Mouse (Mus musculus) lung, postnatal 0 days (tissue): Measurements from ENCODE around the gene Batf. TPM values are rescaled to one million over a fixed set of nuclear protein-coding genes. Genes with fewer than 3 reads are reported as not detected.
A peak's percentile ranks its signal among the peaks of the same experiment; 100 is the strongest.

Experiments used
- ATAC-seq: fragments of 200-750 bp; cut with Nextera tagmentation; 2 replicates; pipeline ENCODE4 v1.8.0; 2017; ENCODE audit warnings: moderate library complexity
- DNase-seq: peaks from one replicate; pipeline ENCODE4 v3.0.0-alpha.2; 2016; ENCODE audit warnings: low spot score
- H3K27ac ChIP-seq: fragments of 300-500 bp; sonication (generic); 2 replicates; pipeline ENCODE4 v1.5.1; 2014; ENCODE audit warnings: antibody characterized with exemption, mild to moderate bottlenecking, low read length, mixed read lengths
- H3K27me3 ChIP-seq: fragments of 300-500 bp; sonication (generic); replicated peaks from 2 replicates; pipeline ENCODE4 v1.6.1; 2014; ENCODE audit warnings: low read length, mixed read lengths; ENCODE audit not compliant: insufficient read depth
- H3K36me3 ChIP-seq: fragments of 300-500 bp; sonication (generic); 2 replicates; pipeline ENCODE4 v1.6.1; 2014; ENCODE audit warnings: low read length, mixed read lengths; ENCODE audit not compliant: insufficient read depth
- H3K4me1 ChIP-seq: fragments of 300-500 bp; sonication (generic); 2 replicates; pipeline ENCODE4 v1.6.1; 2014; ENCODE audit warnings: antibody characterized with exemption, low read depth, low read length, mixed read lengths; ENCODE audit not compliant: insufficient read depth
- H3K4me2 ChIP-seq: fragments of 300-500 bp; sonication (generic); replicated peaks from 2 replicates; pipeline ENCODE4 v1.6.1; 2014; ENCODE audit warnings: low read depth, mild to moderate bottlenecking, low read length, moderate library complexity, mixed read lengths
- H3K4me3 ChIP-seq: fragments of 300-500 bp; sonication (generic); 2 replicates; pipeline ENCODE4 v1.5.1; 2014; ENCODE audit warnings: low read depth, low read length
- H3K9ac ChIP-seq: fragments of 300-500 bp; sonication (generic); replicated peaks from 2 replicates; pipeline ENCODE4 v1.6.1; 2014; ENCODE audit warnings: low read depth, mild to moderate bottlenecking
- H3K9me3 ChIP-seq: fragments of 300-500 bp; sonication (generic); 2 replicates; pipeline ENCODE4 v1.6.1; 2016; ENCODE audit warnings: low read length, mixed read lengths
- CTCF ChIP-seq: IDR thresholded peaks from 2 replicates; pipeline ENCODE4 v1.5.1; 2016; ENCODE audit warnings: antibody characterized with exemption, mild to moderate bottlenecking
- EP300 ChIP-seq: IDR thresholded peaks from 2 replicates; pipeline ENCODE4 v1.6.1; 2016; ENCODE audit warnings: antibody characterized with exemption, mild to moderate bottlenecking, control low read depth
- WGBS: fragments of 180-500 bp; shearing (Covaris S2); extraction: QIAGEN DNeasy Blood & Tissue Kit; methylation state at CpG from one replicate; pipeline ENCODE4 v1.1.7; 2014; 5-methylcytosine and 5-hydroxymethylcytosine counted together
- polyA plus RNA-seq: library from polyadenylated mRNA; unstranded; fragments of >200 nt; fragmentation: Nextera tagmentation; extraction: Ambion mirVana; gene quantifications from 2 replicates; pipeline ENCODE4 v1.2.1, GENCODE M21; 2015

Batf gene
- 27.9 and 28.6 TPM in 2 replicates for polyA plus RNA-seq

GRCm38 (mm10) chr12:85686466-85687216 lies at the start of gene Batf:
Batf (plus strand) TSS chr12:85686669.
- Histone ChIP-seq H3K4me1 (no peaks in the 10 kb centered on the region; the same call in 1 of the 2 replicates), H3K27me3 (no peaks in the 10 kb centered on the region), H3K9me3 (no peaks in the 10 kb centered on the region), H3K36me3 (no peaks in the 10 kb centered on the region), H3K27ac (peak within 1 kb of the TSS; percentile 2), H3K4me2 (peak within 1 kb of the TSS; percentile 52), H3K9ac (peak within 1 kb of the TSS; percentile 23; the same call in 1 of the 2 replicates), H3K4me3 (peak within 1 kb of the TSS; percentile 21; the same call in 1 of the 2 replicates)
- ATAC-seq (no peak), DNase-seq (peak; percentile 44)
- 24% methylated on average over 21 of the region's 22 CpGs for WGBS
- TF ChIP-seq EP300 (no peak), CTCF (no peak)

DNA sequence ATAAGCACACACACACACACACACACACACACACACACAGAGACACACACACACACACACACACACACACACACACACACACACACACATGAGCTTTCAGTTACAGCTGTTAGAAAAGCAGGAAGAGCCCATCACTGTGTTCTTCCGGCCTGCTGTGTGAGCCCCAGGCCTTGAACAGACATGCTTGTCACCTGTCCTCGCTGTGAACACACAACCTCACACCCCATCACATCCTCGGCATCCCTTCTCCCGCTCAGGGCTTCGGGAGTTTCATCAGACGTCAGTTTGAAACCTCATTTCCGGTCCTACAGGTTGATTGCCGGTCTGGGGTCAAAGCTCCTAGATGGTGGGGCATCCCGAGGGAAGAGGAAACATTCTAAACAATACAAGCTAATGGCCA lies 48.5 kb upstream of the Batf start:
- Histone ChIP-seq H3K4me1 (peaks cover 30% of the 10 kb centered on the region), H3K4me3 (no peak overlapping the region), H3K27me3 (no peaks in the 10 kb centered on the region), H3K27ac (no peak overlapping the region), H3K9me3 (no peaks in the 10 kb centered on the region), H3K4me2 (no peak overlapping the region), H3K9ac (no peak overlapping the region), H3K36me3 (peaks cover 18% of the 10 kb centered on the region; the same call in 1 of the 2 replicates)
- no peak for TF ChIP-seq CTCF
- TF ChIP-seq EP300: no peak
- no peak for DNase-seq
- no peak for ATAC-seq
- 60% methylated on average over 9 of the region's 9 CpGs for WGBS

GRCm38 (mm10) chr12:85638541-85639325 lies 47.7 kb upstream of the Batf start:
- H3K4me2 ChIP-seq: no peak overlapping the region; the same call in 1 of the 2 replicates
- H3K36me3 ChIP-seq: peaks cover 11% of the 10 kb centered on the region; the same call in 1 of the 2 replicates
- ATAC-seq (peak; percentile 43), DNase-seq (peak; percentile 49)
- H3K27ac ChIP-seq: peak overlapping the region; percentile 47; the same call in 1 of the 2 replicates
- TF ChIP-seq CTCF (no peak), EP300 (no peak)
- 55% methylated on average over 20 of the region's 20 CpGs for WGBS
- no peak overlapping the region for H3K4me3 ChIP-seq
- H3K9me3 ChIP-seq: no peaks in the 10 kb centered on the region
- no peak overlapping the region for H3K9ac ChIP-seq
- no peaks in the 10 kb centered on the region for H3K27me3 ChIP-seq
- peaks cover 30% of the 10 kb centered on the region for H3K4me1 ChIP-seq

DNA sequence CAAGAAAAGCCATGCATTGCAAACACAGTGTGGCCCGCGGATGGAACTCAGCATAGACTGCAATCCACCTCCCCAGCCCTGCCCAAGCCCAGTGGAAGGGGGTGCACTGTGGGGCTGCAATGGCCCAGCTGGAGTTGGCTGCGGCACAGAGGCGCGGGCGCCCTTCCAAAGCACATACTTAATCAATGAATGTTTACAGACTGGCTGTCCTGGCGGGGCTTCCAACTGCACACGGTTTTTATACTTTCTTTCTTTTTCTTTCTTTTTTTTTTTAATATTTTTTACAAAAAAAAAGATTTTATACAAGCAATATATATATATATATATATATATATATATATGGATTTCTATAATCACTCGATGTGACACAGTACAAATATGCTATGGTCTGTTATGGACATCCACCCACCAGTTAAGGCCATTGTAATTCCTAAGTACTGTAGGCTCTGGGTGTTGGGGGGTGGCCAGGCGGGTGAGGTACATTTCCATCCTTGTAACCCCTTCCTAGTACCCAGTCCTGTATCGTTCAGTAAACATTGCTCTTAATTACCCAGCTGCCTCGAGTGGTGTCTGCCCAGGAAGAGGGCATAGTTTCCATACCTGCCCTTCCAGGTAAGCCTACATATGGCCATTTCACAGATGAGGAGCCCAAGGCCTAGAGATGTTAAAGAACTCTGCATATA lies 47.0 kb upstream of the Batf start:
- H3K27ac ChIP-seq: peak overlapping the region; percentile 47; the same call in 1 of the 2 replicates
- no peaks in the 10 kb centered on the region for H3K27me3 ChIP-seq
- H3K4me3 ChIP-seq: no peak overlapping the region
- H3K9me3 ChIP-seq: no peaks in the 10 kb centered on the region
- ATAC-seq: peak; percentile 91
- TF ChIP-seq CTCF: no peak
- TF ChIP-seq EP300: peak; percentile 4; the same call in 1 of the 2 replicates
- peak; percentile 93 for DNase-seq
- H3K9ac ChIP-seq: no peak overlapping the region
- WGBS: 23% methylated on average over 12 of the region's 12 CpGs
- H3K4me2 ChIP-seq: no peak overlapping the region; the same call in 1 of the 2 replicates
- H3K4me1 ChIP-seq: peaks cover 30% of the 10 kb centered on the region
- H3K36me3 ChIP-seq: peaks cover 3% of the 10 kb centered on the region; the same call in 1 of the 2 replicates

GRCm38 (mm10) chr12:85640852-85641563 lies 45.5 kb upstream of the Batf start:
- Histone ChIP-seq H3K9me3 (no peaks in the 10 kb centered on the region), H3K9ac (no peak overlapping the region), H3K27me3 (no peaks in the 10 kb centered on the region), H3K36me3 (no peaks in the 10 kb centered on the region), H3K27ac (no peak overlapping the region), H3K4me1 (peaks cover 30% of the 10 kb centered on the region), H3K4me3 (no peak overlapping the region), H3K4me2 (no peak overlapping the region)
- 34% methylated on average over 10 of the region's 10 CpGs for WGBS
- no peak for ATAC-seq
- no peak for DNase-seq
- no peak for TF ChIP-seq EP300
- TF ChIP-seq CTCF: no peak
